Mouse (Mus musculus) CH12.LX (cell line): ENCODE results near the gene Xpc. TPM values are rescaled to one million over a fixed set of nuclear protein-coding genes. Genes with fewer than 3 reads are reported as not detected.

Experiments
- DNase-seq: peaks from one replicate; pipeline ENCODE4 v3.0.0-alpha.2; 2013; ENCODE audit errors: extremely low read depth
- H3K27ac ChIP-seq: 2 replicates; pipeline ENCODE4 v1.5.1; 2012; ENCODE audit warnings: low read depth, mild to moderate bottlenecking, control low read depth, moderate library complexity; ENCODE audit not compliant: insufficient read depth
- H3K27me3 ChIP-seq: replicated peaks from 2 replicates; pipeline ENCODE3; 2012; ENCODE audit warnings: inconsistent platforms
- H3K36me3 ChIP-seq, 2 experiments: replicated peaks in 1 of 2; 2 replicates each; pipeline versions ENCODE3 to v1.6.1; 2012; ENCODE audit warnings: inconsistent platforms in 1 of 2, low read length in 1 of 2, mild to moderate bottlenecking in 1 of 2, mixed read lengths in 1 of 2, moderate library complexity in 1 of 2; ENCODE audit not compliant: control insufficient read depth in 1 of 2, insufficient read depth in 1 of 2
- H3K4me1 ChIP-seq, 2 experiments: 2 replicates each; pipeline ENCODE4 v1.6.1; 2012; ENCODE audit warnings: inconsistent platforms in 1 of 2, moderate library complexity in 1 of 2; ENCODE audit not compliant: insufficient read depth in 2 of 2, control insufficient read depth in 1 of 2
- H3K4me2 ChIP-seq: 2 replicates; pipeline ENCODE4 v1.6.1; 2012; ENCODE audit warnings: low read depth, mild to moderate bottlenecking, control low read depth; ENCODE audit not compliant: poor library complexity, insufficient read depth, severe bottlenecking
- H3K4me3 ChIP-seq, 3 experiments: fragments of 150-350 bp in 1 of 3; sonication (generic) in 1 of 3; replicated peaks in 1 of 3; 2 replicates each; pipeline versions ENCODE3 to v1.5.1; 2011 to 2012; ENCODE audit warnings: low read depth in 2 of 3, low read length in 2 of 3, mild to moderate bottlenecking in 2 of 3, moderate library complexity in 2 of 3, control low read depth in 1 of 3, improper control_type of control experiment in 1 of 3, inconsistent platforms in 1 of 3, mixed read lengths in 1 of 3; ENCODE audit not compliant: poor library complexity in 1 of 3
- H3K79me2 ChIP-seq: replicated peaks from 2 replicates; pipeline ENCODE4 v1.6.1; 2012; ENCODE audit warnings: mild to moderate bottlenecking, moderate library complexity; ENCODE audit not compliant: control insufficient read depth, poor library complexity, insufficient read depth, severe bottlenecking; ENCODE audit errors: extremely low read depth
- H3K9ac ChIP-seq: 2 replicates; pipeline ENCODE4 v1.6.1; 2012; ENCODE audit warnings: low read depth, mild to moderate bottlenecking, control low read depth, moderate library complexity; ENCODE audit not compliant: insufficient read depth
- H3K9me3 ChIP-seq: replicated peaks from 2 replicates; pipeline ENCODE3; 2012; ENCODE audit warnings: low read length, inconsistent platforms, mixed read lengths
- BHLHE40 ChIP-seq: IDR thresholded peaks from 2 replicates; pipeline ENCODE4 v1.6.1; 2011; ENCODE audit warnings: mild to moderate bottlenecking, low read depth, low read length, improper control_type of control experiment
- CHD1 ChIP-seq: IDR thresholded peaks from 2 replicates; pipeline ENCODE4 v1.6.1; 2012; ENCODE audit warnings: low read depth, low read length, improper control_type of control experiment, inconsistent platforms
- E2F4 ChIP-seq: IDR thresholded peaks from 2 replicates; pipeline ENCODE4 v1.6.1; 2011; ENCODE audit warnings: low read depth, low read length, improper control_type of control experiment; ENCODE audit not compliant: insufficient replicate concordance
- ELF1 ChIP-seq: IDR thresholded peaks from 2 replicates; pipeline ENCODE4 v1.6.1; 2014; ENCODE audit warnings: low read depth, mild to moderate bottlenecking, inconsistent platforms, low read length, improper control_type of control experiment
- EP300 ChIP-seq: IDR thresholded peaks from 2 replicates; pipeline ENCODE4 v1.6.1; 2011; ENCODE audit warnings: low read length, improper control_type of control experiment
- ETS1 ChIP-seq: conservative IDR thresholded peaks from 2 replicates; pipeline ENCODE4 v1.6.1; 2012; ENCODE audit warnings: low read depth, mild to moderate bottlenecking, inconsistent platforms, low read length, improper control_type of control experiment, moderate library complexity
- GABPA ChIP-seq: IDR thresholded peaks from 2 replicates; pipeline ENCODE4 v1.6.1; 2012; ENCODE audit warnings: low read depth, low read length, improper control_type of control experiment, inconsistent platforms; ENCODE audit not compliant: insufficient replicate concordance
- HCFC1 ChIP-seq: IDR thresholded peaks from 2 replicates; pipeline ENCODE4 v1.6.1; 2012; ENCODE audit warnings: low read depth, mild to moderate bottlenecking, inconsistent platforms, low read length, improper control_type of control experiment
- IRF4 ChIP-seq: IDR thresholded peaks from 2 replicates; pipeline ENCODE4 v1.6.1; 2014; ENCODE audit warnings: low read depth, mild to moderate bottlenecking, inconsistent platforms, low read length, improper control_type of control experiment
- JUN ChIP-seq: IDR thresholded peaks from 2 replicates; pipeline ENCODE4 v1.6.1; 2011; ENCODE audit warnings: low read depth, mild to moderate bottlenecking, low read length, improper control_type of control experiment, moderate library complexity; ENCODE audit not compliant: insufficient read depth
- JUND ChIP-seq: conservative IDR thresholded peaks from 2 replicates; pipeline ENCODE4 v1.6.1; 2011; ENCODE audit warnings: low read depth, low read length, improper control_type of control experiment
- KAT2A ChIP-seq: IDR thresholded peaks from 2 replicates; pipeline ENCODE4 v1.6.1; 2012; ENCODE audit warnings: low read length, improper control_type of control experiment, inconsistent platforms; ENCODE audit not compliant: insufficient replicate concordance
- MAX ChIP-seq: IDR thresholded peaks from 2 replicates; pipeline ENCODE4 v1.6.1; 2011; ENCODE audit warnings: low read length, improper control_type of control experiment
- MAZ ChIP-seq: IDR thresholded peaks from 2 replicates; pipeline ENCODE4 v1.6.1; 2012; ENCODE audit warnings: low read depth, mild to moderate bottlenecking, inconsistent platforms, low read length, improper control_type of control experiment, moderate library complexity
- MXI1 ChIP-seq: IDR thresholded peaks from 2 replicates; pipeline ENCODE4 v1.6.1; 2011; ENCODE audit warnings: mild to moderate bottlenecking, low read depth, low read length, improper control_type of control experiment
- MYC ChIP-seq: IDR thresholded peaks from 2 replicates; pipeline ENCODE4 v1.6.1; 2011; ENCODE audit warnings: low read depth, mild to moderate bottlenecking, improper control_type of control experiment, low read length
- NELFE ChIP-seq: IDR thresholded peaks from 2 replicates; pipeline ENCODE4 v1.6.1; 2011; ENCODE audit warnings: low read depth, low read length, improper control_type of control experiment
- NRF1 ChIP-seq: IDR thresholded peaks from 2 replicates; pipeline ENCODE4 v1.6.1; 2014; ENCODE audit warnings: low read depth, mild to moderate bottlenecking, inconsistent platforms, low read length, improper control_type of control experiment, moderate library complexity
- PAX5 ChIP-seq: IDR thresholded peaks from 2 replicates; pipeline ENCODE4 v1.6.1; 2012; ENCODE audit warnings: low read length, inconsistent platforms, mixed read lengths
- POLR2A ChIP-seq: IDR thresholded peaks from 2 replicates; pipeline ENCODE4 v1.6.1; 2011; ENCODE audit warnings: low read depth, mild to moderate bottlenecking, improper control_type of control experiment, low read length
- POLR2AphosphoS2 ChIP-seq: IDR thresholded peaks from 2 replicates; pipeline ENCODE4 v1.6.1; 2011; ENCODE audit warnings: low read depth, low read length, improper control_type of control experiment
- RAD21 ChIP-seq: IDR thresholded peaks from 2 replicates; pipeline ENCODE4 v1.6.1; 2011; ENCODE audit warnings: low read depth, mild to moderate bottlenecking, low read length, improper control_type of control experiment, moderate library complexity
- RCOR1 ChIP-seq: conservative IDR thresholded peaks from 2 replicates; pipeline ENCODE4 v1.6.1; 2012; ENCODE audit warnings: low read depth, mild to moderate bottlenecking, inconsistent platforms, low read length, improper control_type of control experiment
- SIN3A ChIP-seq: IDR thresholded peaks from 2 replicates; pipeline ENCODE4 v1.6.1; 2012; ENCODE audit warnings: low read length, improper control_type of control experiment, inconsistent platforms
- TBP ChIP-seq: conservative IDR thresholded peaks from 2 replicates; pipeline ENCODE4 v1.6.1; 2011; ENCODE audit warnings: low read depth, low read length, improper control_type of control experiment
- TCF12 ChIP-seq: IDR thresholded peaks from 2 replicates; pipeline ENCODE4 v1.6.1; 2014; ENCODE audit warnings: low read depth, mild to moderate bottlenecking, inconsistent platforms, low read length, improper control_type of control experiment
- UBTF ChIP-seq: IDR thresholded peaks from 2 replicates; pipeline ENCODE4 v1.6.1; 2012; ENCODE audit warnings: low read depth, mild to moderate bottlenecking, inconsistent platforms, low read length, improper control_type of control experiment, moderate library complexity
- USF2 ChIP-seq: conservative IDR thresholded peaks from 2 replicates; pipeline ENCODE4 v1.6.1; 2011; ENCODE audit warnings: low read depth, low read length, improper control_type of control experiment
- ZKSCAN1 ChIP-seq: IDR thresholded peaks from 2 replicates; pipeline ENCODE4 v1.6.1; 2012; ENCODE audit warnings: low read depth, inconsistent platforms, low read length, improper control_type of control experiment, borderline replicate concordance
- ZMIZ1 ChIP-seq: IDR thresholded peaks from 2 replicates; pipeline ENCODE4 v1.6.1; 2012; ENCODE audit warnings: low read depth, mild to moderate bottlenecking, inconsistent platforms, low read length, improper control_type of control experiment
- dilution Hi-C: fragments of 300-500 bp; cut with MboI; formaldehyde crosslinking; loops from 2 replicates; pipeline ENCODE4 v1.14.3; 2020; ENCODE audit warnings: low sequenced_read_pairs; ENCODE audit not compliant: extremely low pct_unique_long_range_greater_than_20kb, extremely low pct_ligation_motif_present
- in situ Hi-C: fragments of 300-500 bp; cut with MboI; formaldehyde crosslinking; loops from 3 replicates; pipeline ENCODE4 v1.14.3; 2019; ENCODE audit warnings: low sequenced_read_pairs, low pct_ligation_motif_present, low pct_unique_long_range_greater_than_20kb, mixed read lengths
- polyA plus RNA-seq: library from polyadenylated mRNA; unstranded; fragments of >175 nt; gene quantifications from 2 replicates; pipeline ENCODE4 v1.2.1, GENCODE M21; 2012; ENCODE audit warnings: low read depth; ENCODE audit not compliant: insufficient read length
- total RNA-seq, 2 experiments: library from RNA; depleted of rRNA; stranded (reverse); fragments of 300-350 nt in 1 of 2; fragments of >200 nt in 1 of 2; gene quantifications; 2 replicates each; pipeline ENCODE4 v1.2.3; 2012 to 2014

Gene Xpc
- total and polyA plus RNA-seq, 3 experiments: 7.8 to 11.7 (median 8.2) TPM

DNA sequence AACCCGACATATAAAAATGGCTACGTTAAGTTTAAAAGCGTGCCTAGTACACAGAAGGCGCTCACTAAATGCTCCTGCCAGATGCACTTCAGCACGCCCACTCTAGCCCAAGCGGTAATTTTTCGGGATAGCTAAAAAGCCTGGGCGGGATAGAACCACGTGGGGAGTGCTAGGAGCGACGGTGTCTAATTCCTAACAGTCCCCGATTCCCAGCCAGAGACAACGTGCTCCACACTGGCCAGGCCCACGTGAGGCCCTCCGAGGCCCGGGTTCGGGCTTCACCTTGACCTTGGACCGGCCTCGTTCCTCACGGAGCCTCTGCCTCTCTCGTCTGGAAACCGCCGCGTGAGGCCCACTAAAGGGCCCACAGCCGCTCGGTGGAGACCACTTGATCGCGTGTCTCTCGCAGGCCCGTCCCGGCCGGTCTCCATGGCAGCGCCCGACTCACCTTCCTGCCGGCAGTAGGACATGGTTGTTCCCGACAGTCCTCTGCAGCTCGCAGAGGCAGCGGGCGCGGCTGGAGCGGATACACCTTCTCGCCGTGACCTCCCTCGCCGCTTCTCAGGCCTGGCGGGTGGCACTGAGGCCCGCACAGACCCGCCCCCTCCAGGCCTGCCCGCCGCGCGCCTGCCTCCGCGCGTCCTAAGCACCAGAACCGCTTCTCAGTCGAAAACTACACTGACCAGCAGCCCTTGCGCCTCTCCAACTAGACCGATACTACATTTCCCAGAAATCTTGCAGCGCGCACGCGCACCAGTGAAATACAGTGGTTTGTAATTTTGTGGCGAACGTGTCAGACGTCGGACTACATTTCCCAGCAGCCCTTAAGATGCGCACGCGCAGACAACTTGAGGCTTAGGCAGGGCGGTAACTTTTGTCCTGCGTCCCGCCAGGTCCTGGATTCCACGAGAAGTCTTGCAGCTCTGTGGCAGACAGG lies 42.6 kb downstream of the Xpc start, which contains the start of the genes Chchd4 and Tmem43 (continued):
- peak; percentile 85; the same call in 1 of the 2 replicates for TF ChIP-seq MYC
- TF ChIP-seq SIN3A: peak; percentile 83
- peak; percentile 86 for TF ChIP-seq POLR2A
- TF ChIP-seq ZKSCAN1: no peak
- TF ChIP-seq GABPA: peak; percentile 96; the same call in 1 of the 2 replicates
- no peak for TF ChIP-seq USF2
- peak; percentile 71 for TF ChIP-seq TCF12
- TF ChIP-seq PAX5: no peak
- peak; percentile 64; the same call in 1 of the 2 replicates for TF ChIP-seq ZMIZ1
- TF ChIP-seq JUN: no peak
- peak; percentile 79; the same call in 1 of the 2 replicates for TF ChIP-seq E2F4
- TF ChIP-seq RCOR1: no peak
- TF ChIP-seq POLR2AphosphoS2: peak; percentile 46; the same call in 1 of the 2 replicates

DNA sequence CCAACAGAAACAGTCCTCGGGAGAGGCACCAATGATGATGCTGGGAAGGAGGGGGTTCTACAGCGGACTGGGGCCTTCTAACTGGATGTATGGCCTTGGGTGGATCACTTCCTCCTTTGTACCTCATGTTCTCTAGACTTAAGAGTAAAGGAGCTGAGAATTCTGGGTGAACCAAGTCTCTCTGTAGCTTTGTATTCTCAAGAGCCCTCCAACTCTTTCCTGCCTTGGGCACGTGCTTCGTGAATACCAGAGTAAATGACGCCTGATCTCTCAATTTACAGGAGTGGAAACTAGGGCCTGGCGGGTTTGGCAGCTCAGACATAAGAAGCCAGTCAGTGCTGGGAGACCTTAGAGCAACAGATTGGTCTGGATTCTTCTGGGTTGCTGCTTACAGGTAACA lies 43.4 kb downstream of the Xpc start:
- Histone ChIP-seq H3K36me3 (peaks cover 16 to 59% of the 10 kb centered on the region in 2 experiments), H3K27ac (peak overlapping the region; percentile 46; the same call in 1 of the 2 replicates), H3K4me2 (peak overlapping the region; percentile 90), H3K27me3 (no peaks in the 10 kb centered on the region), H3K79me2 (peaks cover 49% of the 10 kb centered on the region), H3K9ac (peak overlapping the region; percentile 93), H3K4me1 (peaks cover 16 to 59% of the 10 kb centered on the region in 2 experiments), H3K9me3 (no peaks in the 10 kb centered on the region), H3K4me3 (peak overlapping the region; percentile 74 to 97 (median 92))
- DNase-seq: peak; percentile 87
- dilution Hi-C loops: no loop called here
- TF ChIP-seq ZKSCAN1 (no peak), TCF12 (0 out of 2 replicates have a peak, but pooled peaks have one; percentile 29), MXI1 (peak; percentile 71), EP300 (peak; percentile 40; the same call in 1 of the 2 replicates), SIN3A (peak; percentile 63), CHD1 (no peak), JUND (no peak), USF2 (no peak), MYC (peak; percentile 97), ETS1 (no peak; the same call in 1 of the 2 replicates), HCFC1 (peak; percentile 61), MAZ (peak; percentile 24; the same call in 1 of the 2 replicates), IRF4 (peak; percentile 63; the same call in 1 of the 2 replicates), PAX5 (no peak), NELFE (peak; percentile 56; the same call in 1 of the 2 replicates), POLR2A (peak; percentile 61), RCOR1 (no peak), TBP (peak; percentile 77; the same call in 1 of the 2 replicates), MAX (peak; percentile 90), E2F4 (no peak), UBTF (no peak), ZMIZ1 (no peak), KAT2A (no peak), ELF1 (peak; percentile 60), RAD21 (no peak), BHLHE40 (peak; percentile 88), NRF1 (no peak)
- in situ Hi-C loops: no loop called here
